11 mouse cellular contexts compared by ENCODE assay signal in the genomic region with DNA sequence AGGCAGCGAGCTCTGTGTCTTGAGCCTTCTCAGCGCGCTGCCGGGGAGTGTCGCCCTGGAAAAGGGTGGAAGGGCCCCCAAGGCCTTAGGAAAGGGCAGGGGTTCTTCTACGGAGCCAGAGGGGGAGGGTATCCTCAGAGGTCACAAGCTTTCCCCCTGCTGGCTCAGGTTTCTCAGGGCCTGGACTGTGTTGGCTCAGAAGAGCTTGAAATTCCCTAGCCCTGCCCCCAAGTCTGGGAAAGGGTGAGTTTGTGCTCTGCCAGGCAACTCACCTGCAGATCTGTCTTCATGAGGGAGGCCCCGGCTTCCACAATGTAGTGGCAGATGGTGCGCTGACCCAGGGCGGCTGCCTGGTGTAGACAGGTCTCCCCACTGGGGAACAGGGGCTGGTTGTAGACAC. TPM values are rescaled to one million over a fixed set of nuclear protein-coding genes. Genes with fewer than 3 reads are reported as not detected.
DNase-seq lines count a peak whose midpoint lies in the region; ATAC-seq and TF ChIP-seq lines count a peak whose summit lies in the region.
"Had no signal": no experiment of that assay in that cellular context is flagged by ENCODE, and none has a peak within 500 bp of the region (broad histone marks: within the 10 kb centered on the region; RNA-seq: fewer than 3 reads in every experiment).

No protein-coding gene starts in this region.

- H3K9ac ChIP-seq in kidney, postnatal 0 days (ENCODE audit: low read depth, low read length), result no peak overlapping the region
- H3K9ac ChIP-seq in intestine, embryonic 16.5 days (ENCODE audit: low read depth, low read length), result no peak overlapping the region

- H3K27me3 ChIP-seq in kidney, postnatal 0 days (ENCODE audit: insufficient read depth, low read length), result no peaks in the 10 kb centered on the region
- H3K27me3 ChIP-seq in cerebellum, adult 2 months (ENCODE audit: control insufficient read depth, insufficient read depth, low read length), result no peaks in the 10 kb centered on the region
- H3K27me3 ChIP-seq in intestine, embryonic 16.5 days (replicated peaks; ENCODE audit: control insufficient read depth, insufficient read depth, low read length), result no peaks in the 10 kb centered on the region
- H3K27me3 ChIP-seq: megakaryocyte, embryonic 14.5 days had no signal

- WGBS in kidney, postnatal 0 days, result 41% methylated on average over 9 of the region's 9 CpGs
- 13% methylated on average over 9 of the region's 9 CpGs for WGBS in cerebellum, adult 2 months
- WGBS in intestine, embryonic 16.5 days, result 43% methylated on average over 9 of the region's 9 CpGs

- peaks cover 18% of the 10 kb centered on the region; the same call in 1 of the 2 replicates for H3K4me1 ChIP-seq in kidney, postnatal 0 days (replicated peaks; ENCODE audit: insufficient read depth, low read length)
- H3K4me1 ChIP-seq in cerebellum, adult 2 months (ENCODE audit: control insufficient read depth, insufficient read depth, low read length), result peaks cover 79% of the 10 kb centered on the region
- peaks cover 47% of the 10 kb centered on the region for H3K4me1 ChIP-seq in intestine, embryonic 16.5 days (ENCODE audit: control insufficient read depth, insufficient read depth, low read length)

- ATAC-seq in cerebellum, adult (ENCODE audit: insufficient number of reproducible peaks, low FRiP score, low TSS enrichment), result peak; percentile 60
- ATAC-seq in kidney, postnatal 0 days (replicated peaks; ENCODE audit: low FRiP score, low read depth), result no peak
- ATAC-seq in intestine, embryonic 16.5 days, result 0 out of 2 replicates have a peak, but pooled peaks have one; percentile 10
- ATAC-seq in frontal cortex, adult (ENCODE audit: low TSS enrichment), result no peak

- H3K4me2 ChIP-seq in kidney, postnatal 0 days (ENCODE audit: low read length), result no peak overlapping the region
- H3K4me2 ChIP-seq in intestine, embryonic 16.5 days (ENCODE audit: low read depth, low read length), result no peak overlapping the region

- no peak for TF ChIP-seq CTCF in kidney, postnatal 0 days (IDR thresholded peaks at IDR 0.05; ENCODE audit: low read depth)
- no peak for TF ChIP-seq CTCF in cerebellum, adult 2 months (IDR thresholded peaks at IDR 0.05; ENCODE audit: borderline replicate concordance, insufficient read depth, low read depth, low read length)

- H3K9me3 ChIP-seq in kidney, postnatal 0 days (replicated peaks; ENCODE audit: low read length), result no peaks in the 10 kb centered on the region
- H3K9me3 ChIP-seq in intestine, embryonic 16.5 days (ENCODE audit: control insufficient read depth, low read length), result no peaks in the 10 kb centered on the region
- H3K9me3 ChIP-seq: megakaryocyte, embryonic 14.5 days had no signal

- H3K36me3 ChIP-seq in kidney, postnatal 0 days (ENCODE audit: insufficient read depth, low read length), result peaks cover 43% of the 10 kb centered on the region
- peaks cover 32% of the 10 kb centered on the region for H3K36me3 ChIP-seq in intestine, embryonic 16.5 days (ENCODE audit: control insufficient read depth, insufficient read depth, low read length)

- TF ChIP-seq POLR2A in cerebellum, adult 2 months (IDR thresholded peaks at IDR 0.05; ENCODE audit: borderline replicate concordance, insufficient read depth, low read length), result no peak

- peak overlapping the region; percentile 25; the same call in 1 of the 2 replicates for H3K27ac ChIP-seq in kidney, postnatal 0 days
- peak overlapping the region; percentile 57 for H3K27ac ChIP-seq in cerebellum, adult 2 months (ENCODE audit: insufficient read depth, low read length)
- H3K27ac ChIP-seq in intestine, embryonic 16.5 days (ENCODE audit: low read length), result peak overlapping the region; percentile 54

- DNase-seq in cerebellum, postnatal 4 days (ENCODE audit: low spot score in 2 of 2), result no peak
- no peak for DNase-seq in kidney, postnatal 0 days (ENCODE audit: low spot score)
- no peak for DNase-seq in kidney, postnatal 36 days
- DNase-seq in cerebellum, adult 2 months, result peak; percentile 82 to 87
- DNase-seq in thymus, adult 18-20 months, result no peak
- DNase-seq: right cerebral cortex, postnatal 25 days had no signal

- no peak overlapping the region for H3K4me3 ChIP-seq in kidney, postnatal 0 days (replicated peaks; ENCODE audit: low read depth, low read length)
- no peak overlapping the region for H3K4me3 ChIP-seq in cerebellum, adult 2 months (replicated peaks; ENCODE audit: insufficient read depth, low read depth, low read length)
- no peak overlapping the region for H3K4me3 ChIP-seq in intestine, embryonic 16.5 days (ENCODE audit: low read length)

RNA-seq across cellular contexts. Expression of gene Mdk, which starts 1.4 kb away (rescaled TPM):
- 639 and 693 TPM in 2 replicates for polyA plus RNA-seq in kidney, postnatal 0 days (2015; fragmentation: Nextera tagmentation; extraction: Ambion mirVana)
- 77.8 and 78.9 TPM in 2 replicates for polyA plus RNA-seq in cerebellum, adult 2 months (2012; rRNA removed)
- 370 and 437 TPM in 2 replicates for polyA plus RNA-seq in intestine, embryonic 16.5 days (2015; fragmentation: Nextera tagmentation; extraction: Ambion mirVana)

RNA-seq across cellular contexts. Expression of gene Chrm4, which starts 6.4 kb away (rescaled TPM):
- polyA plus RNA-seq in kidney, postnatal 0 days (2015; fragmentation: Nextera tagmentation; extraction: Ambion mirVana), result 0.22 TPM in 1 of 2 replicates, not detected in the other
- polyA plus RNA-seq in cerebellum, adult 2 months (2012; rRNA removed), result 2.0 TPM in 2 replicates
- polyA plus RNA-seq in intestine, embryonic 16.5 days (2015; fragmentation: Nextera tagmentation; extraction: Ambion mirVana), result 0.23 and 0.33 TPM in 2 replicates
- polyA plus RNA-seq: heart, embryonic 16.5 days had no signal

RNA-seq across cellular contexts. Expression of gene Gm9821, which starts 12.0 kb away (rescaled TPM):
- polyA plus RNA-seq in kidney, postnatal 0 days (2015; fragmentation: Nextera tagmentation; extraction: Ambion mirVana), result 0.12 TPM in 1 of 2 replicates, not detected in the other
- not detected in 2 replicates for polyA plus RNA-seq in cerebellum, adult 2 months (2012; rRNA removed)
- polyA plus RNA-seq in intestine, embryonic 16.5 days (2015; fragmentation: Nextera tagmentation; extraction: Ambion mirVana), result 0.28 and 0.55 TPM in 2 replicates

RNA-seq across cellular contexts. Expression of gene Dgkz, which starts 42.2 kb away (rescaled TPM):
- 32.1 and 32.4 TPM in 2 replicates for polyA plus RNA-seq in kidney, postnatal 0 days (2015; fragmentation: Nextera tagmentation; extraction: Ambion mirVana)
- 716 and 832 TPM in 2 replicates for polyA plus RNA-seq in cerebellum, adult 2 months (2012; rRNA removed)
- polyA plus RNA-seq in intestine, embryonic 16.5 days (2015; fragmentation: Nextera tagmentation; extraction: Ambion mirVana), result 46.4 and 66.7 TPM in 2 replicates

Comparison
In these comparisons a context has a peak if more than half of its experiments do, and no peak if none do; other contexts are left out.
1. DNase-seq: peak in cerebellum, adult 2 months (2 of 2); none in cerebellum, postnatal 4 days (0 of 2), kidney, postnatal 0 days (single experiment), kidney, postnatal 36 days (0 of 2) and thymus, adult 18-20 months (0 of 2).
2. ATAC-seq: peak in cerebellum, adult (single experiment) and intestine, embryonic 16.5 days (single experiment); none in kidney, postnatal 0 days (single experiment) and frontal cortex, adult (single experiment).
3. Peak in every context shown above with its lines, with median percentiles within 50 percentile points of each other: H3K27ac ChIP-seq.